Mouse (Mus musculus) bone marrow, adult 2 months (tissue): ENCODE measurements around the gene Frmpd2.

Experiments
- CTCF ChIP-seq: fragments of 200-500 bp; IDR thresholded peaks from 2 replicates; pipeline ENCODE4 v1.5.1; 2011; ENCODE audit warnings: low read length, control low read depth; ENCODE audit not compliant: control insufficient read depth, insufficient read depth
- POLR2A ChIP-seq: fragments of 200-500 bp; IDR thresholded peaks from 2 replicates; pipeline ENCODE4 v1.6.1; 2011; ENCODE audit warnings: low read depth, mild to moderate bottlenecking, control low read depth, low read length, borderline replicate concordance; ENCODE audit not compliant: control insufficient read depth

DNA sequence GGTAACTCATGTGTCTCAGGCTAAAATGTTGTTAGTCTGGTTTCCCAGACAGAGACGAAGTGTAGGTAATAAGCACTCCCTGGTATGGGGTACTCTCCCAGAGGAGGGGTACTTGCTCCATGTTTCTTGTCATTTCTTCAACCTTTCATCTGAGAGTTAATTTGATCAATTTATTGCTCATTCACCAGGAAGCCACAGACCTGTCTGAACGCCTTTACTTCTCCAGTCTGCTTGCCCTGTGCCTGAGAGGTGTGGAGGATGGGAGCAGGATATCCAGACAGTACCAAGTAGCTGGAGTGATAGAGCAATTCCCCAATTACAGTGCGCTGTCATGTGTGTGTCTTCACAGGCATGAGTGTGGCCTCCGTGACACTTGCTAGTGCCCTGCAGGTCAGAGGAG lies 23.7 kb downstream of the Frmpd2 start:
- TF ChIP-seq CTCF (no peak), POLR2A (no peak)
